ENCODE assay signal across 8 mouse cellular contexts in genomic region chr8:69328301-69329288, GRCm38 (mm10). TPM values are rescaled to one million over a fixed set of nuclear protein-coding genes. Genes with fewer than 3 reads are reported as not detected.
DNase-seq lines count a peak whose midpoint lies in the region; ATAC-seq lines count a peak whose summit lies in the region.

No protein-coding gene starts in this region.

- DNase-seq in Muller cell, postnatal 12 days (ENCODE audit: inconsistent ontology term) = peak; percentile 62
- DNase-seq in cerebellum, adult 9-11 months = peak; percentile 80
- DNase-seq in frontal cortex, postnatal 25 days (ENCODE audit: low spot score in 2 of 2) = peak; percentile 92 to 98
- peak; percentile 90 to 91 for DNase-seq in layer of hippocampus, postnatal 14 days (ENCODE audit: low spot score in 2 of 2)
- DNase-seq in lung, postnatal 10 days = peak; percentile 86
- peak; percentile 78 for DNase-seq in ovary, postnatal 36 days (ENCODE audit: low spot score)
- peak; percentile 74 for DNase-seq in thymus, postnatal 25 days

- H3K9ac ChIP-seq in hindbrain, embryonic 13.5 days = peak overlapping the region; percentile 67

- no peak overlapping the region for H3K27ac ChIP-seq in hindbrain, embryonic 13.5 days

- 11% methylated on average over 24 of the region's 24 CpGs for WGBS in hindbrain, embryonic 13.5 days

- peak overlapping the region; percentile 58 for H3K4me2 ChIP-seq in hindbrain, embryonic 13.5 days

- peak overlapping the region; percentile 36 for H3K4me3 ChIP-seq in hindbrain, embryonic 13.5 days

- H3K4me1 ChIP-seq in hindbrain, embryonic 13.5 days (replicated peaks) = no peaks in the 10 kb centered on the region

- H3K27me3 ChIP-seq in hindbrain, embryonic 13.5 days = no peaks in the 10 kb centered on the region

- no peaks in the 10 kb centered on the region for H3K9me3 ChIP-seq in hindbrain, embryonic 13.5 days

- peak; percentile 93 for ATAC-seq in hindbrain, embryonic 13.5 days (ENCODE audit: low FRiP score)

- H3K36me3 ChIP-seq in hindbrain, embryonic 13.5 days = no peaks in the 10 kb centered on the region

RNA-seq across cellular contexts. Expression of gene D130040H23Rik, which starts 57.7 kb away (rescaled TPM):
- 10.8 TPM in 2 replicates for polyA plus RNA-seq in hindbrain, embryonic 13.5 days (2015; fragmentation: Nextera tagmentation; extraction: Ambion mirVana)
- 10 to 100 TPM; 21.1 to 23.0 TPM for total RNA-seq in layer of hippocampus, postnatal 14 days (2021)
